Mouse (Mus musculus) kidney, embryonic 14.5 days (tissue): ENCODE results near the gene Ift57. TPM values are rescaled to one million over a fixed set of nuclear protein-coding genes. Genes with fewer than 3 reads are reported as not detected.

Experiments
- ATAC-seq: fragments of 200-750 bp; cut with Nextera tagmentation; 2 replicates; pipeline ENCODE4 v1.8.0; 2017; ENCODE audit warnings: moderate number of reproducible peaks, mild to moderate bottlenecking, moderate TSS enrichment, moderate library complexity; ENCODE audit not compliant: low FRiP score, low TSS enrichment
- H3K27ac ChIP-seq: fragments of 300-500 bp; sonication (generic); 2 replicates; pipeline ENCODE4 v1.5.1; 2014; ENCODE audit warnings: low read depth, mild to moderate bottlenecking, low read length, moderate library complexity, mixed read lengths
- H3K27me3 ChIP-seq: fragments of 300-500 bp; sonication (generic); 2 replicates; pipeline ENCODE4 v1.6.1; 2014; ENCODE audit warnings: mild to moderate bottlenecking, low read length; ENCODE audit not compliant: control insufficient read depth, insufficient read depth
- H3K36me3 ChIP-seq: fragments of 300-500 bp; sonication (generic); 2 replicates; pipeline ENCODE4 v1.6.1; 2014; ENCODE audit warnings: low read length, mixed read lengths; ENCODE audit not compliant: control insufficient read depth, insufficient read depth
- H3K4me1 ChIP-seq: fragments of 300-500 bp; sonication (generic); 2 replicates; pipeline ENCODE4 v1.6.1; 2014; ENCODE audit warnings: low read length, mixed read lengths; ENCODE audit not compliant: control insufficient read depth, insufficient read depth
- H3K4me2 ChIP-seq: fragments of 300-500 bp; sonication (generic); replicated peaks from 2 replicates; pipeline ENCODE4 v1.6.1; 2014; ENCODE audit warnings: low read depth, mild to moderate bottlenecking, low read length
- H3K4me3 ChIP-seq: fragments of 300-500 bp; sonication (generic); 2 replicates; pipeline ENCODE4 v1.5.1; 2014; ENCODE audit warnings: mild to moderate bottlenecking, low read length
- H3K9ac ChIP-seq: fragments of 300-500 bp; sonication (generic); 2 replicates; pipeline ENCODE4 v1.6.1; 2014; ENCODE audit warnings: low read depth, mild to moderate bottlenecking, low read length, moderate library complexity
- H3K9me3 ChIP-seq: fragments of 300-500 bp; sonication (generic); 2 replicates; pipeline ENCODE4 v1.6.1; 2016; ENCODE audit warnings: low read length; ENCODE audit not compliant: control insufficient read depth
- WGBS: fragments of 180-500 bp; shearing (Covaris S2); extraction: QIAGEN DNeasy Blood & Tissue Kit; methylation state at CpG from one replicate; pipeline ENCODE4 v1.1.7; 2014; 5-methylcytosine and 5-hydroxymethylcytosine counted together
- polyA plus RNA-seq: library from polyadenylated mRNA; unstranded; fragments of >200 nt; fragmentation: Nextera tagmentation; extraction: Ambion mirVana; gene quantifications from 2 replicates; pipeline ENCODE4 v1.2.1, GENCODE M21; 2014

Gene Ift57
- 31.2 and 31.5 TPM in 2 replicates for polyA plus RNA-seq

DNA sequence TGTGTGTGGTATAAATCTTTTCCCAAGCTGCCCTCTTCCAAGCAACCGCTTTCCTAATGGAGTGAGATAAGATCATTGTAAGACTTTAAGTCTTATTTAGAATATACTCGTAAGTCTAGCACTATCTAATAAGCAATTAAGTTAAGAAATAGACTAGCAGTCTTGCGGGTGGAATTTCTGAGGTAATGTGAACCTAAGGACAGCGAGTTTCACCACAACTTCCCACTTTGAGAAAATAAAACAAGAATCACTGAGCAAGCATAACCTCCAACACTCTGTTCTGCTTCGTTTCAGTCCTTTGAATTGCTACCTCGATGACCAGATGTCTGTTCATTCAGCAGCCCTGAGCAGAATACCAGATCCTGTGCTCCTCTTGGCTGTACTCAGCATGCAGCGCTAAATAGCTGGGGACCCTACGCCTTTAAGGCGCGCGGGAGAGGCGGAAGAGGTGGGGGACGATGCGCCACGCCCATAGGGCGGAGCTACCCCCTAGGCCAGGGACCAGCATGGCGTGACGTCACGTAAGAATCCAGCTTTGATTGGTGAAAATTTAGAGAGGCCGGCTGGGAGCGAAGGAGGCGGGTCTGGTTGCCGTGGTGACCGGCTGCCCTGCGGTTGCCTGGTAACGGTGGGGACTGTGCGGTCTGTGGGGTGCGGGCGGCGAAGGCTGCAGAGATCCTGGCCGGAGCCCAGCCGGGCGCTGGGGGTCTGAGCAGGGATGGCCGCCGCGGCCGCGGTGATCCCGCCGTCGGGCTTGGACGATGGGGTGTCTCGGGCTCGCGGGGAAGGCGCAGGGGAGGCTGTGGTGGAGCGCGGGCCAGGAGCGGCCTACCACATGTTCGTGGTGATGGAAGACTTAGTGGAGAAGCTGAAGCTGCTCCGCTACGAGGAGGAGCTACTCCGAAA is at the start of gene Ift57:
Gene Ift57, plus strand, starts transcription at position 614 of the 906 bp plus-strand sequence.
- no peak within 1 kb of the TSS for H3K27ac ChIP-seq
- H3K9me3 ChIP-seq: no peaks in the 10 kb centered on the region
- ATAC-seq: peak; percentile 100
- 1% methylated on average over 53 of the region's 53 CpGs for WGBS
- peak within 1 kb of the TSS; percentile 72 for H3K9ac ChIP-seq
- no peaks in the 10 kb centered on the region for H3K27me3 ChIP-seq
- peaks cover 3% of the 10 kb centered on the region; the same call in 1 of the 2 replicates for H3K4me1 ChIP-seq
- peak within 1 kb of the TSS; percentile 69 for H3K4me2 ChIP-seq
- no peaks in the 10 kb centered on the region for H3K36me3 ChIP-seq
- H3K4me3 ChIP-seq: peak within 1 kb of the TSS; percentile 62

DNA sequence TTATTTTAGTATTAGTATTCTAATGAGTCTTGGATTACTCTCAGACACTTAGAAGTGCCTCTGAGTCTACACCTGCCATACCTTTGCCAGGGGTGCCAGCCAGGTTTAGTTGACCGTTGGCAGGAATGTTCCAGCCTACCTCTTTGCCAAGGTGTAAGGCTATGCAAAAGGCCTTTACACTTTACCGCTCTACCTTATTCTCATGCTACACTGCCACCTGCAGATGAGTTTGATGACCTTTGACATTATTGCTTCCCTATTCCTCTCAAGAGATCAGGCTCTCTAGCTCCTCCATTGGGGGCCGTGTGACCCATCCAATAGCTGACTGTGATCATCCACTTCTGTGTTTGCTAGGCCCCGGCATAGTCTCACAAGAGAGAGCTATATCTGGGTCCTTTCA is 41.9 kb upstream of the Ift57 start:
- WGBS: 94% methylated on average over 4 of the region's 4 CpGs
- Histone ChIP-seq H3K4me3 (no peak overlapping the region), H3K27me3 (no peaks in the 10 kb centered on the region), H3K36me3 (no peaks in the 10 kb centered on the region), H3K4me2 (no peak overlapping the region), H3K9ac (no peak overlapping the region), H3K9me3 (no peaks in the 10 kb centered on the region), H3K27ac (no peak overlapping the region), H3K4me1 (no peaks in the 10 kb centered on the region)
- no peak for ATAC-seq

DNA sequence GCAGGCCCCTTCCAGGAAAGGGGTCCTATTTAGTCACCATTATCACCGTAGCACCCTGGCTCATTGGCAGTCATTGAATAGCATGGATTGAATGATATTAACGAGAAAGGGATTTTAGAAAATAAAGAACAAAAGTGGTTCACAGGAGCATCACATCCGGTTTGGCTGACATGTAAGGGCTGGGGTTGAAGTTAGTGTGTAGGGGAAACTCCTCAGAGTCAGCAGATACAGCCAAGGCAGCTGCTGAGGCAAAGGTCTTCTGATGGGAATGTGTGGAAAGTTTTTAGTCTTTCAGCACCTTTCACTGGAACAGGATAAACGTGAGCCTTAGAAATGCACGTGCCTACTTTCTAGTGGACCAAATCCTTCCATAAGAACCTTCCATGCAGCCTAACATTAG is 41.0 kb upstream of the Ift57 start:
- WGBS: 90% methylated on average over 5 of the region's 5 CpGs
- Histone ChIP-seq H3K36me3 (no peaks in the 10 kb centered on the region), H3K9me3 (no peaks in the 10 kb centered on the region), H3K27me3 (no peaks in the 10 kb centered on the region), H3K27ac (no peak overlapping the region), H3K4me3 (no peak overlapping the region), H3K9ac (no peak overlapping the region), H3K4me2 (no peak overlapping the region), H3K4me1 (no peaks in the 10 kb centered on the region)
- no peak for ATAC-seq

DNA sequence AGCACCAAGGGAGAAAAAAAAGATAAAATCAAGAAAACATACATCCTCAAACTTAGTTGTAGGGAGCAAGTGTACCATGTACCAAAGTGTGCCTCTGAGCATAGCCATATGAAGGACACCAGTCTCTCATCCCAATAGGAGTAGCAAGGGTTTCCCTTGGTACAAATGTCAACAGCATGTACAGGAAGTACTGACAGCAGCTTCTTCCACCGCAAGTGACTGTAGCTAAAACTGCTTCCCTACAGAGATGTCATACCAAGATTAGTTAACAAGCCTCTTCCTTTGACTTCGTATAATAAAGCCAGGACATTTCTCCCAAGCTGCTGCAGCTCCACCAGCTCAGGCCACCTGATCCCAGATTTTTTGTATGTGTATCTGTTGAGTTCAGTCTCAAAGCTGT is 39.9 kb upstream of the Ift57 start:
- H3K36me3 ChIP-seq: no peaks in the 10 kb centered on the region
- H3K27ac ChIP-seq: no peak overlapping the region
- H3K9ac ChIP-seq: no peak overlapping the region
- no peaks in the 10 kb centered on the region for H3K4me1 ChIP-seq
- ATAC-seq: no peak
- H3K27me3 ChIP-seq: no peaks in the 10 kb centered on the region
- H3K9me3 ChIP-seq: no peaks in the 10 kb centered on the region
- 75% methylated on average over 2 of the region's 2 CpGs for WGBS
- H3K4me3 ChIP-seq: no peak overlapping the region
- H3K4me2 ChIP-seq: no peak overlapping the region

DNA sequence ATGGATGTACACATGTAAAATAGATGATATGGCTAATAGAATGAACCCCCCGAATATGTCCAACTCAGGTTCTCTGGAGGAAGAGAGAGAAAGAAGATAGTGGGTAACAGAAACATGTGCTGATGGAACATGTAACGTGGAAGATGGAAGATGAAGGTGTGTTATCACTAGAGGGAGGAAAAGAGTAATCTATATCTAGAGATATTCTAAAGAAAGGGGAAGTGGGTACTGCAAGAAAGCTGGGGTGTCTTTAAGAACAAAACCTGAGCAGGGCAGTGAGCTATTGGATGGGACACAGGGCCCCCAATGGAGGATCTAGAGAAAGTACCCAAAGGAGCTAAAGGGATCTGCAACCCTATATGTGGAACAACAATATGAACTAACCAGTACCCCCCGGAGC is 38.9 kb upstream of the Ift57 start:
- no peak overlapping the region for H3K27ac ChIP-seq
- no peaks in the 10 kb centered on the region for H3K27me3 ChIP-seq
- 93% methylated on average over 3 of the region's 3 CpGs for WGBS
- no peak overlapping the region for H3K4me3 ChIP-seq
- H3K4me1 ChIP-seq: no peaks in the 10 kb centered on the region
- ATAC-seq: no peak
- no peaks in the 10 kb centered on the region for H3K9me3 ChIP-seq
- H3K36me3 ChIP-seq: no peaks in the 10 kb centered on the region
- no peak overlapping the region for H3K4me2 ChIP-seq
- no peak overlapping the region for H3K9ac ChIP-seq

DNA sequence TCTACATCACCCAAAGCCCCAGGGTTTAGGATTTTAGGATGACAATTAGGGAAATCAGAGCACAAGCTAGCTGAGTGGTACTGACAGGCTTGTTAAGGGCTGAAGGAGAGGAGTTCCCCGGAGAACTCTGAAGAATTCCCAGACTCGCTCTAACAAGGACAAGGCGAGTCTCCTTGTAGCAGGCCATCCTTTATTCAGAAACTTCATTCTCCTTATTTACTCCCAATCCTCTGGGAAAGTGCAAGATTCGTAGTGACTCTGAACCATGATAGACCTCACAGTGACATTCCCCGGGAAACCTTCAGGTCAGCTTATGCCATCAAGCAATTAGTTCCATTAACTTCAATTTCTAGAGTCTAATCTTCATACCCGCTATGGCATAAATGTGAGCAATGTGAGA is 36.8 kb upstream of the Ift57 start:
- WGBS: 91% methylated on average over 6 of the region's 6 CpGs
- Histone ChIP-seq H3K4me3 (no peak overlapping the region), H3K36me3 (no peaks in the 10 kb centered on the region), H3K9ac (no peak overlapping the region), H3K9me3 (no peaks in the 10 kb centered on the region), H3K27me3 (no peaks in the 10 kb centered on the region), H3K4me2 (no peak overlapping the region), H3K4me1 (no peaks in the 10 kb centered on the region), H3K27ac (no peak overlapping the region)
- ATAC-seq: no peak

DNA sequence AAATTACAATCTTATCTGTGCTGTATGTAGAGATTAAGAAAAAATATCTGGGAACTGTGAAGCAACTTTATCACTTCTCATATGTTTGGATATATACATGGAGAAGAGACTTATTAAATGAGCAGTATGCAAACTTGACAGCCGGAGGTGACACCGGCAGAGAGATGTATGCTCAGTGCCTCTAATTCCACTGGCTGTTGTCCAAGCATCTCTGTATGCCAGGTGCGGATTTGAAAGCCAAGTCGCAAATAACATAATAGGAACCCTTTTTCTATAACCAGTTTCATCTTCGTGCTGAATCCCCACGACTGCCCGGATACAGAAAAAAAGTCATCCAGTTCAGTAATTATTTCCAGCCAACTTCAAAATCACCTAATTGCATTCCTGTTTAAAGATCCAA is 34.4 kb upstream of the Ift57 start:
- Histone ChIP-seq H3K4me2 (no peak overlapping the region), H3K27ac (no peak overlapping the region), H3K9ac (no peak overlapping the region), H3K36me3 (no peaks in the 10 kb centered on the region), H3K9me3 (no peaks in the 10 kb centered on the region), H3K4me1 (no peaks in the 10 kb centered on the region), H3K27me3 (no peaks in the 10 kb centered on the region), H3K4me3 (no peak overlapping the region)
- ATAC-seq: no peak
- WGBS: 93% methylated on average over 7 of the region's 7 CpGs

DNA sequence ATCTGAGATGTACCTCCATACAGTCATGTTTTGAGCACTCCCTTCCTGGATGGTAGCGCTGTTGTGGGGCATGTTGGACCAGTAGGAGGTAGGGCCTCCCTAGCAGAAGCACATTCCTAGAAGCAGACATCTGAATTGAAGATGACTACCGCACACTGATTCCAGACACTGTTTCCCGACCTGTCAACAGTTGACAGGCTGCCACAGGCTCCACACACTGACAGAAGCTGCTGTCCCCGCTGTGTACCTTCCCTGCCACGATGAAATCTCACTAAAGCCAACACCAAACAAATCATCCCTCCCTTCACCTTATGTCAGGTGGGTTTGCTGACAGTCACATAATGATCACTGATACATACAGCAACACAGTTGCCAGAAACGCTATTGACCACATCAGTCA is 19.4 kb upstream of the Ift57 start:
- Histone ChIP-seq H3K36me3 (no peaks in the 10 kb centered on the region), H3K4me3 (no peak overlapping the region), H3K4me2 (no peak overlapping the region), H3K9ac (no peak overlapping the region), H3K27ac (no peak overlapping the region), H3K4me1 (no peaks in the 10 kb centered on the region), H3K27me3 (no peaks in the 10 kb centered on the region), H3K9me3 (no peaks in the 10 kb centered on the region)
- ATAC-seq: no peak
- 89% methylated on average over 6 of the region's 6 CpGs for WGBS

DNA sequence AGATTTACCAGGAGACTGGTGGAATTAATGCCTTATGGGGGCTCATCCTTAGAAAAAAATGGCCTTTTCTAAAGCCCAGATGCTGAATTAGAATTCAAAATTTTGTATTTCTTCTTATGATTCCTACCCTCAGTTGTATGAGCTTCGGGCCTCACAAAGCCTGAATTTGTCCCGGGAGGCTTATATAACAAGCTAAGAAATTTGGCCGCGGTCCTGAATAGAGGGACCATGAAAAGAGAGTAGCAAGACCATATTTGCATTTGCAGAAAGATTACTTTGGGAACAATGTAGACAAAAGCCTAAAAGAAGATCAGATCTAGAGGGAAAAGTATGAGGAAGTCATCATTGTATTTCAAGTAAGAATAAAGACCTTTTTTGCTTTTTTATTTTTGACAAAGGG is 14.1 kb upstream of the Ift57 start:
- Histone ChIP-seq H3K27me3 (no peaks in the 10 kb centered on the region), H3K4me1 (no peaks in the 10 kb centered on the region), H3K27ac (no peak overlapping the region), H3K9me3 (no peaks in the 10 kb centered on the region), H3K36me3 (no peaks in the 10 kb centered on the region), H3K4me3 (no peak overlapping the region), H3K9ac (no peak overlapping the region), H3K4me2 (no peak overlapping the region)
- no peak for ATAC-seq
- WGBS: 83% methylated on average over 4 of the region's 4 CpGs
